Mouse (Mus musculus) thymus, postnatal 25 days (tissue): Measurements from ENCODE around the gene Ppm1e.

ENCODE experiments used
- DNase-seq: peaks from one replicate; pipeline ENCODE4 v3.0.0; 2022

Ppm1e gene

GRCm38 (mm10) chr11:87358331-87359261 lies at the start of gene Ppm1e:
Gene Ppm1e (minus strand): TSS chr11:87359023.
- peak; percentile 80 for DNase-seq

GRCm38 (mm10) chr11:87404876-87405275 lies 46.1 kb upstream of the Ppm1e start, which contains the start of the genes Rad51c and Tex14:
Gene Rad51c (minus strand): TSS chr11:87404954.
Gene Tex14 (plus strand): TSS chr11:87405065.
- peak; percentile 37 for DNase-seq

- DNase-seq, result peak; percentile 100
Observed at GRCm38 (mm10) chr11:87404111-87404853, 45.5 kb upstream of the Ppm1e start.

GRCm38 (mm10) chr11:87398402-87398801 lies 39.6 kb upstream of the Ppm1e start:
- DNase-seq, result no peak

- DNase-seq, result peak; percentile 40
Observed at GRCm38 (mm10) chr11:87393855-87394254, 35.0 kb upstream of the Ppm1e start.

GRCm38 (mm10) chr11:87385676-87386075 lies 26.9 kb upstream of the Ppm1e start:
- DNase-seq, result no peak

- DNase-seq, result no peak
Observed at GRCm38 (mm10) chr11:87384551-87384950, 25.7 kb upstream of the Ppm1e start.

- DNase-seq, result no peak
Observed at GRCm38 (mm10) chr11:87367865-87368580, 9.2 kb upstream of the Ppm1e start.

- DNase-seq, result no peak
Observed at GRCm38 (mm10) chr11:87367061-87367460, 8.2 kb upstream of the Ppm1e start.

- no peak for DNase-seq
Observed at GRCm38 (mm10) chr11:87365120-87365519, 6.3 kb upstream of the Ppm1e start.

- DNase-seq, result no peak
Observed at GRCm38 (mm10) chr11:87359262-87359612, 414 bp upstream of the Ppm1e start.

- DNase-seq, result peak; percentile 17
Observed at GRCm38 (mm10) chr11:87357317-87358300, 1.2 kb downstream of the Ppm1e start.

GRCm38 (mm10) chr11:87354861-87355260 lies 4.0 kb downstream of the Ppm1e start:
- DNase-seq, result no peak

- DNase-seq, result no peak
Observed at GRCm38 (mm10) chr11:87353646-87354170, 5.1 kb downstream of the Ppm1e start.

- DNase-seq, result no peak
Observed at GRCm38 (mm10) chr11:87326381-87326780, 32.4 kb downstream of the Ppm1e start.

GRCm38 (mm10) chr11:87322558-87322957 lies 36.3 kb downstream of the Ppm1e start:
- DNase-seq, result no peak

- DNase-seq, result no peak
Observed at GRCm38 (mm10) chr11:87320007-87320406, 38.8 kb downstream of the Ppm1e start.

GRCm38 (mm10) chr11:87318956-87319708 lies 39.7 kb downstream of the Ppm1e start:
- DNase-seq, result no peak

GRCm38 (mm10) chr11:87313533-87313932 lies 45.3 kb downstream of the Ppm1e start:
- no peak for DNase-seq

GRCm38 (mm10) chr11:87310309-87310708 lies 48.5 kb downstream of the Ppm1e start:
- DNase-seq, result no peak
